Mouse (Mus musculus) G1E-ER4 (cell line): ENCODE results near the gene Lmntd1. TPM values are rescaled to one million over a fixed set of nuclear protein-coding genes. Genes with fewer than 3 reads are reported as not detected.

Source experiments
- GATA1 ChIP-seq: IDR thresholded peaks from one replicate; pipeline ENCODE4 v1.8.0; 2012; ENCODE audit warnings: low read length, inconsistent platforms
- polyA plus RNA-seq: library from polyadenylated mRNA; stranded (reverse); fragments of >175 nt; gene quantifications from 2 replicates; pipeline ENCODE4 v1.2.3, GENCODE M21; 2012

Lmntd1 gene
- polyA plus RNA-seq, 1 experiment = not detected

DNA sequence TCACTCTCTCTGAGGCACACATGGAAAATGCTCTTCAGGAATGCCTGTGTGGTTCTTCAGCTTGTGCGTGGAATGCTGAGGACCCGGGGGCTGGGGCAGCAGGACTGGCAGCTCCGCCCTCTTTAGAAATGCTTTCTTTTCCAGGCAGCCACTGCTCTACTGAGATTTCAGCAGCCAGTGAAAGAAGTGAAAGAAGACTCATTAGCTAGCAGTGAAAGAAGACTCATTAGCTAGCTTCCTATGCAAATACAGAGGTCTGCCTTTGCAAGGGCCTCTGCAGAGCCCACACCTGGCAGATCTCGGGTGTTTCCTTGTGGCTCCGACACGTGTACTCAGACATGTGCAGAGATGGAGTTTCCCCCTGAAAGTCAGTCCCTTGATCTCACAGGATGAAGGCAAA lies 234.9 kb downstream of the Lmntd1 start:
- no peak for TF ChIP-seq GATA1

- no peak for TF ChIP-seq GATA1
Measured at GRCm38 (mm10) chr6:145378689-145379088, 235.4 kb downstream of the Lmntd1 start.

DNA sequence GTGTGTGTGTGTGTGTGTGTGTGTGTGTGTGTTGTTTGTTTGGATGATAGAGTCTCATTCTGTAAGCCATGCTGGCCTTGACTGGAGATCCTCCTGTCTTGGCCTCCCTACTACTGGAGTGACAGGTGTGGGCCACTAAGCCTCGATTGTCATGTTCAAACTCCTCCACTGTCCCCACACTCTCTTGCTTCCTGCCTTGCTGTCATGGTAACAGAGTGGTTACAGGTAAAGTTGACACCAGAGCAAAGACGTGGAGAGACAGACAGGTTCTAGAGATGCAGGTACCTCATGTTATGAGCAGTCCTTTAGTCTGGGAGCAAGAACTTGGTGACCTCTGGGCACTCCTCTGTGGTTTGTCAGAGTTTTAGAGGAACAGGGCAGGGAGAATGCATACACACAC lies 239.7 kb downstream of the Lmntd1 start:
- TF ChIP-seq GATA1 = no peak

DNA sequence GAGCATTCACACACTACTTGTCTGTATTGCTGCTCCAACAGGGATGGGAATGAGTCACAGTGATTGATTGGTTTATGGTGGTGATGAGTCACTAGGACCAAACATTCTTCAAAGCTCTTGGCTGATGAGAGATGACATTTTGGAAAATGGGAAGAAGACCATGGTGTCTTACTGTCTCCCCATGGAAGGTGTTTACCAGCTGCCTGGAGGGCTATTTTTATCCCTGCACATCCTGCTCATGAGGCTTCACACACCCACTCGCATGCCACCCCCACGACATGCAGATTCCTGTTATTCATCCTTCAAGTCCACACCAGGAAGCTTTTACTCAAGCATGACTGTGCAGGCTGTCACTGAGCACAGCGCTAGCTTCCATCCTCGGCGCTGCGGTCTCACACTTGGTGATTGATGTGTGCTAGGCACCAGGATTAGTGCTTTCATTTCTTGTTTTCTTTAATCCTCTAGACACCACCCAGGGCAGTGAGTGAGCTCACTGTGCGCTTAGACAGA lies 240.4 kb downstream of the Lmntd1 start:
- no peak for TF ChIP-seq GATA1

GRCm38 (mm10) chr6:145372066-145372465 lies 242.1 kb downstream of the Lmntd1 start:
- TF ChIP-seq GATA1 = no peak

DNA sequence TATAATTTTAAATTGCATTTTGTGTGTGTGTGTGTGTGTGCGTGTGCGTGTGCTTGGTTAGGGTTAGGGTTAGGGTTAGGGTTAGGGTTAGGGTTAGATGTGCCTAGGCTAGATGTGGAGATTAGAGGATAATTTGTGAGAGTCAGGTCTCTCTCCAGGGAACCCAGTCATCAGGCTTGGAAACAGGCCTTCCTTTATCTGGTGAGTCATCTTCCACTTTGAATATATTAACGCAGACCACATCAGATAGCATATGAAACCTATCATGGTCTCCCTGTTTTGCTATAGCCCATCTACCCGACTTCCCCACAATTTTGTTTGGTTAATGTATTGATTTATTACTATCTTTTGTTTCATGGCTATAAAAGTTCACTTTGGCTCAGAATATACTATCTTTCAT lies 242.5 kb downstream of the Lmntd1 start:
- no peak for TF ChIP-seq GATA1

- no peak for TF ChIP-seq GATA1
Measured at GRCm38 (mm10) chr6:145370302-145370701, 243.8 kb downstream of the Lmntd1 start.

DNA sequence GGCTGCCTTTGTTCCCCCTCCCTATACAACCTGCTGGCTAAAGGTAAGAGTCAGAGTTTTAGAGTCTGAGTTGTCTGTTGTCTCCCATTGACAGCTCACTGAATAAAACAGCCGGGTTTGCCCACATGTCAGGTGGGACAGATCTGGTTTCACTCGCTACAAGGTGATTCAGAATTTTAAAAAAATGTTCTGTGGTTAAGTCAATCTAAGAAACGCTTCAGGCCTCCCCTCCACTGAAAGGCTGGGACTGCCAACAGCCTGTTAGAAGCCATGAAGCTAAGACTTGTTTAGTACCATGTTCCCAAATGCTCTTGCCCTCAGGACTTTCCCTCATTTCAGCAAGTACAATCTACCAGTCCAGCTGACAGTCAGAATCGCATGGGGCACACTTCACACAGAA lies 244.8 kb downstream of the Lmntd1 start:
- no peak for TF ChIP-seq GATA1

GRCm38 (mm10) chr6:145366488-145366887 lies 247.6 kb downstream of the Lmntd1 start:
- no peak for TF ChIP-seq GATA1

DNA sequence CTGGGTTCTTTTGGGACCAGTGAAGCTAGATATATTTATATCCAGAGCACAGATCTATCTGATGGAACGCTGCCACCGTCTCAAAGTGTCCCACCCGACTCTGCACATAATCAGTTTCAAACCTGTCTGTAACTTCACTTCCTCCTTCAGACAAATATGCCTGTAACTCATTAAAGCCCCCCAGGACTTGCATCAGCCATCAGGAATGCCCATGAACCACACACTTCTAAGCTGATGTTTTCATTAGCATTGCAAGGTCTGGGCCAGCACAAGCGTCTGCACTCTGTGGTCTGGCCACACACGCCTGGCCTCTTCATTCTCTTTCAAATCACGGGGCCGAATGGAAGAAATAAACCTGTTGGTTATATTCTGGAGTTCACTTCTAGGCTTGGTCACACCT lies 250.4 kb downstream of the Lmntd1 start:
- no peak for TF ChIP-seq GATA1

DNA sequence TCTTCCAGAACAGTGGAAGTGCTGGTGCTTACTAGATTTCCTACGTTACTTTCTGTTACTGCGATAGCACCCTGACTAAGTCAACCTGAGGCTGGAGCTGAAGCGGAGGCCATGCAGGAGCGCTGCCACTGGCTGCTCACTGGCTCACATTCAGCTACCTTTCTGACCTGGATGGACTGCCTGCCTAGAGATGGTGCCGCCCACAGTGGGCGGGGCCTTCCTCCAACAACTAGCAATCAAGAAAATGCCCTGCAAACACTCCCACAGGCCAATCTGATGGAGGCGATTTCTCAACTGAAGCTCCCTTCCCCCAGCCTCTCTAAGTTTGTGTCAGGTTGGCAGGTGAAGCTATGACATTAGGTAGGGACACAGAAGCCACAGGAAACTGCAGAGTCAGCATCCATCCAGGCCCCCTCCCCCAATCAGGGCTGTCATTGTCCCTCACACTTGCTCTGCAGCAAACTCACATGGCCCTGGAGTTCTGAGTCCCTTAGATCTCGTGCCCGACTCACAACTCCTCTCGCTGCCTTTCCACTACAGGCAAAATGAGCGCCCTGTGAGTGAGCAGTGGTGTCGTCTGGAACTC lies 252.9 kb downstream of the Lmntd1 start:
- no peak for TF ChIP-seq GATA1

- TF ChIP-seq GATA1 = no peak
Measured at GRCm38 (mm10) chr6:145359470-145360430, 254.4 kb downstream of the Lmntd1 start.

- TF ChIP-seq GATA1 = no peak
Measured at GRCm38 (mm10) chr6:145358001-145358400, 256.1 kb downstream of the Lmntd1 start.

- no peak for TF ChIP-seq GATA1
Measured at GRCm38 (mm10) chr6:145353806-145354205, 260.3 kb downstream of the Lmntd1 start.

DNA sequence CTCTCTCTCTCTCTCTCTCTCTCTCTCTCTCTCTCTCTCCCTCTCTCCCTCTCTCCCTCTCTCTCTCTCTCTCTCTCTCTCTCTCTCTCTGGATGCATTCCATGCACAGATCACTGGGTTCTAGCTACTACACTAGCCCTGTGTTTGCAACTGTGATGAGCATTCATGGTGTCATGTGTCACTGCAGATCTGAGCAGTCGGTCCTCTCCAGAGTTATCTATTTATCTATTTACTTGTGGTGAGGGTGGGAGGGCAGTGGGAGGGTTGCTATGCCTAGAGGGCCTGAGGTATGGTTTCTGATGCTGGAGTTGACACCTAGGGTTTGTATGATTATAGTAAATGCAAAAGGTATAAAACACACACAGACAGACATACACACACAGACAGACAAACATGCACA lies 261.4 kb downstream of the Lmntd1 start:
- TF ChIP-seq GATA1 = no peak

DNA sequence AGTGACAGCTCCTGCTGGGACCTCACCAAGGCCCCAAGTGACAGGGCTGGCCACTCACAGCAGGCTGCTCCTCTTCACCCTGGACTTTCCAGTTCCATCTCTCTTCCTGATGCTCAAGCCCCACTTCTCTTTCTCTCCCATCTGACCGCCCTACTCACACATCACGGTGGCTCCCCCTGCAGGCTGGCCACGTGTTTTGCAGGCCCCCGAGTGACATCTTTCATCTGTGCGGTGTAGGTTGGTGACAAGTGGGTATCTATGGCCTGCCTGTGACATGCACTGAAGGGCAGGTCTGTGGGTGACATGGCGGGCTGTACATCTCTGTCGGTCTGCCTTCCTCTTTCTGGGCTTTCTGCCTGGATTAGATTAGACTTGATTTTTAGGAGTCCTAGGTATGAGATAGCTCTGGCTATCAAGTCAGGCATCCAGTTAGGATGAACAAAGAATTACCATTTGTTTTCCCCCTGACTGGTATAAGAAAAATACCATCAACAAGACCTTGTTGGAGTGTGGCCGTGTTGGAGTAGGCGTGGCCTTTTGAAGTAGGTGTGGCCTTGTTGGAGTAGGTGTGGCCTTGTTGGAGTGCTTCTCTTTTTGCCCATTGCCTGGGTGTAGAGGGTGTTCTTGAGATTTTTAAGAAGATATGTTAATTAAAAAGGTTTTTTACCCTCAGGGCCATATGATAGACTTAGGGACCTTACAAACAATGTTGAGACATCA lies 265.8 kb downstream of the Lmntd1 start:
- TF ChIP-seq GATA1 = no peak
